Mouse (Mus musculus): ENCODE measurements around the gene Wfdc3. TPM values are rescaled to one million over a fixed set of nuclear protein-coding genes. Genes with fewer than 3 reads are reported as not detected.

Gene Wfdc3
- polyA plus RNA-seq, 1 experiment: 0.41 TPM

GRCm38 (mm10) chr2:164739876-164740275 lies 5.9 kb downstream of the Wfdc3 start:
- Histone ChIP-seq H3K4me2 (ENCODE audit: low read depth) (no peak overlapping the region), H3K36me3 (ENCODE audit: control insufficient read depth, insufficient read depth) (no peaks in the 10 kb centered on the region), H3K79me2 (ENCODE audit: control insufficient read depth, insufficient read depth) (no peaks in the 10 kb centered on the region), H3ac (ENCODE audit: control insufficient read depth, insufficient read length) (no peak overlapping the region), H3K27me3 (ENCODE audit: control insufficient read depth, insufficient read depth, insufficient read length) (no peaks in the 10 kb centered on the region), H3K4me3 (no peak overlapping the region)
- TF ChIP-seq REST (IDR thresholded peaks at IDR 0.05; ENCODE audit: insufficient read depth, insufficient read length): no peak
- no peak for TF ChIP-seq MYOD1 (IDR thresholded peaks at IDR 0.05; ENCODE audit: control insufficient read depth in 1 of 3, insufficient read length in 2 of 3, low read depth in 2 of 3)
- no peak for TF ChIP-seq MAX (IDR thresholded peaks at IDR 0.05; ENCODE audit: low read depth)
- no peak for TF ChIP-seq CEBPB (IDR thresholded peaks at IDR 0.05; ENCODE audit: insufficient read depth, poor library complexity, severe bottlenecking)
- TF ChIP-seq E2F4 (IDR thresholded peaks at IDR 0.05; ENCODE audit: insufficient read depth): no peak
- no peak for TF ChIP-seq POLR2A (IDR thresholded peaks at IDR 0.05; ENCODE audit: insufficient read length, low read depth)
- no peak for TF ChIP-seq TCF12 (IDR thresholded peaks at IDR 0.05; ENCODE audit: insufficient read depth, poor library complexity, severe bottlenecking)
- no peak for TF ChIP-seq TCF3 (IDR thresholded peaks at IDR 0.05; ENCODE audit: insufficient read length, low read depth)
- no peak for TF ChIP-seq MYOG (IDR thresholded peaks at IDR 0.05; ENCODE audit: control insufficient read depth in 1 of 3, insufficient read depth in 1 of 3, insufficient read length in 2 of 3, low read depth in 2 of 3)
- TF ChIP-seq POLR2AphosphoS2 (IDR thresholded peaks at IDR 0.05; ENCODE audit: insufficient read length, low read depth): no peak
- TF ChIP-seq SRF (IDR thresholded peaks at IDR 0.05; ENCODE audit: control insufficient read depth, insufficient read length, low read depth): no peak
- no peak for TF ChIP-seq USF1 (IDR thresholded peaks at IDR 0.05; ENCODE audit: low read depth)

- Histone ChIP-seq H3K27me3 (ENCODE audit: control insufficient read depth, insufficient read depth, insufficient read length) (no peaks in the 10 kb centered on the region), H3K36me3 (ENCODE audit: control insufficient read depth, insufficient read depth) (no peaks in the 10 kb centered on the region), H3K4me2 (ENCODE audit: low read depth) (no peak overlapping the region), H3K4me3 (no peak overlapping the region), H3K79me2 (ENCODE audit: control insufficient read depth, insufficient read depth) (no peaks in the 10 kb centered on the region), H3ac (ENCODE audit: control insufficient read depth, insufficient read length) (no peak overlapping the region)
- no peak for TF ChIP-seq CEBPB (IDR thresholded peaks at IDR 0.05; ENCODE audit: insufficient read depth, poor library complexity, severe bottlenecking)
- no peak for TF ChIP-seq MAX (IDR thresholded peaks at IDR 0.05; ENCODE audit: low read depth)
- TF ChIP-seq POLR2A (IDR thresholded peaks at IDR 0.05; ENCODE audit: insufficient read length, low read depth): no peak
These were observed 8.2 kb downstream of the Wfdc3 start for GRCm38 (mm10) chr2:164737377-164738090.

GRCm38 (mm10) chr2:164735446-164735845 lies 10.3 kb downstream of the Wfdc3 start:
- Histone ChIP-seq H3K79me2 (ENCODE audit: control insufficient read depth, insufficient read depth) (no peaks in the 10 kb centered on the region), H3K4me2 (ENCODE audit: low read depth) (no peak overlapping the region), H3ac (ENCODE audit: control insufficient read depth, insufficient read length) (no peak overlapping the region), H3K27me3 (ENCODE audit: control insufficient read depth, insufficient read depth, insufficient read length) (peaks cover 5% of the 10 kb centered on the region), H3K36me3 (ENCODE audit: control insufficient read depth, insufficient read depth) (no peaks in the 10 kb centered on the region), H3K4me3 (no peak overlapping the region)
- TF ChIP-seq CEBPB (IDR thresholded peaks at IDR 0.05; ENCODE audit: insufficient read depth, poor library complexity, severe bottlenecking) (no peak), POLR2A (IDR thresholded peaks at IDR 0.05; ENCODE audit: insufficient read length, low read depth) (no peak), MYOD1 (IDR thresholded peaks at IDR 0.05; ENCODE audit: control insufficient read depth in 1 of 3, insufficient read length in 2 of 3, low read depth in 2 of 3) (no peak), MAX (IDR thresholded peaks at IDR 0.05; ENCODE audit: low read depth) (no peak), USF1 (IDR thresholded peaks at IDR 0.05; ENCODE audit: low read depth) (no peak)

- TF ChIP-seq MYOD1 (IDR thresholded peaks at IDR 0.05; ENCODE audit: control insufficient read depth in 1 of 3, insufficient read length in 2 of 3, low read depth in 2 of 3) (no peak), USF1 (IDR thresholded peaks at IDR 0.05; ENCODE audit: low read depth) (no peak), TCF12 (IDR thresholded peaks at IDR 0.05; ENCODE audit: insufficient read depth, poor library complexity, severe bottlenecking) (no peak), POLR2A (IDR thresholded peaks at IDR 0.05; ENCODE audit: insufficient read length, low read depth) (no peak), MYOG (IDR thresholded peaks at IDR 0.05; ENCODE audit: control insufficient read depth in 1 of 3, insufficient read depth in 1 of 3, insufficient read length in 2 of 3, low read depth in 2 of 3) (no peak), POLR2AphosphoS2 (IDR thresholded peaks at IDR 0.05; ENCODE audit: insufficient read length, low read depth) (no peak), E2F4 (IDR thresholded peaks at IDR 0.05; ENCODE audit: insufficient read depth) (no peak), TCF3 (IDR thresholded peaks at IDR 0.05; ENCODE audit: insufficient read length, low read depth) (no peak), CEBPB (IDR thresholded peaks at IDR 0.05; ENCODE audit: insufficient read depth, poor library complexity, severe bottlenecking) (no peak), SRF (IDR thresholded peaks at IDR 0.05; ENCODE audit: control insufficient read depth, insufficient read length, low read depth) (no peak), MAX (IDR thresholded peaks at IDR 0.05; ENCODE audit: low read depth) (no peak)
These were observed 10.9 kb downstream of the Wfdc3 start for GRCm38 (mm10) chr2:164734839-164735238.

GRCm38 (mm10) chr2:164733259-164733658 lies 12.5 kb downstream of the Wfdc3 start:
- H3ac ChIP-seq (ENCODE audit: control insufficient read depth, insufficient read length): no peak overlapping the region
- H3K4me3 ChIP-seq: no peak overlapping the region
- H3K79me2 ChIP-seq (ENCODE audit: control insufficient read depth, insufficient read depth): no peaks in the 10 kb centered on the region
- TF ChIP-seq TCF3 (IDR thresholded peaks at IDR 0.05; ENCODE audit: insufficient read length, low read depth): no peak
- TF ChIP-seq MYOD1 (IDR thresholded peaks at IDR 0.05; ENCODE audit: control insufficient read depth in 1 of 3, insufficient read length in 2 of 3, low read depth in 2 of 3): no peak
- TF ChIP-seq E2F4 (IDR thresholded peaks at IDR 0.05; ENCODE audit: insufficient read depth): no peak
- no peak for TF ChIP-seq MYOG (IDR thresholded peaks at IDR 0.05; ENCODE audit: control insufficient read depth in 1 of 3, insufficient read depth in 1 of 3, insufficient read length in 2 of 3, low read depth in 2 of 3)
- TF ChIP-seq POLR2A (IDR thresholded peaks at IDR 0.05; ENCODE audit: insufficient read length, low read depth): no peak
- TF ChIP-seq REST (IDR thresholded peaks at IDR 0.05; ENCODE audit: insufficient read depth, insufficient read length): no peak
- no peak for TF ChIP-seq SRF (IDR thresholded peaks at IDR 0.05; ENCODE audit: control insufficient read depth, insufficient read length, low read depth)
- no peak for TF ChIP-seq USF1 (IDR thresholded peaks at IDR 0.05; ENCODE audit: low read depth)
- TF ChIP-seq CEBPB (IDR thresholded peaks at IDR 0.05; ENCODE audit: insufficient read depth, poor library complexity, severe bottlenecking): no peak
- TF ChIP-seq POLR2AphosphoS2 (IDR thresholded peaks at IDR 0.05; ENCODE audit: insufficient read length, low read depth): no peak
- no peaks in the 10 kb centered on the region for H3K36me3 ChIP-seq (ENCODE audit: control insufficient read depth, insufficient read depth)
- no peak overlapping the region for H3K4me2 ChIP-seq (ENCODE audit: low read depth)
- peaks cover 10% of the 10 kb centered on the region for H3K27me3 ChIP-seq (ENCODE audit: control insufficient read depth, insufficient read depth, insufficient read length)

More at GRCm38 (mm10) chr2:164734839-164735238, 10.9 kb downstream of the Wfdc3 start:
- Histone ChIP-seq H3K4me2 (ENCODE audit: low read depth) (no peak overlapping the region), H3ac (ENCODE audit: control insufficient read depth, insufficient read length) (no peak overlapping the region), H3K36me3 (ENCODE audit: control insufficient read depth, insufficient read depth) (no peaks in the 10 kb centered on the region), H3K27me3 (ENCODE audit: control insufficient read depth, insufficient read depth, insufficient read length) (peaks cover 5% of the 10 kb centered on the region), H3K79me2 (ENCODE audit: control insufficient read depth, insufficient read depth) (no peaks in the 10 kb centered on the region), H3K4me3 (no peak overlapping the region)
